Mouse (Mus musculus) stomach, postnatal 0 days (tissue): ENCODE measurements around the gene D5Ertd579e. TPM values are rescaled to one million over a fixed set of nuclear protein-coding genes. Genes with fewer than 3 reads are reported as not detected.

Experiments used
- ATAC-seq: fragments of 200-750 bp; cut with Nextera tagmentation; 2 replicates; pipeline ENCODE4 v1.8.0; 2017; ENCODE audit not compliant: low FRiP score, low TSS enrichment
- DNase-seq: peaks from one replicate; pipeline ENCODE4 v3.0.0-alpha.2; 2016; ENCODE audit warnings: low spot score
- H3K27ac ChIP-seq: fragments of 300-500 bp; sonication (generic); replicated peaks from 2 replicates; pipeline ENCODE4 v1.5.1; 2014; ENCODE audit warnings: mild to moderate bottlenecking, control low read depth
- H3K27me3 ChIP-seq: fragments of 300-500 bp; sonication (generic); 2 replicates; pipeline ENCODE4 v1.6.1; 2014; ENCODE audit warnings: low read length; ENCODE audit not compliant: control insufficient read depth, insufficient read depth
- H3K36me3 ChIP-seq: fragments of 300-500 bp; sonication (generic); 2 replicates; pipeline ENCODE4 v1.6.1; 2014; ENCODE audit warnings: low read length, mixed read lengths; ENCODE audit not compliant: control insufficient read depth, insufficient read depth
- H3K4me1 ChIP-seq: fragments of 300-500 bp; sonication (generic); replicated peaks from 2 replicates; pipeline ENCODE4 v1.6.1; 2014; ENCODE audit warnings: antibody characterized with exemption; ENCODE audit not compliant: control insufficient read depth, insufficient read depth
- H3K4me2 ChIP-seq: fragments of 300-500 bp; sonication (generic); replicated peaks from 2 replicates; pipeline ENCODE4 v1.6.1; 2014; ENCODE audit warnings: low read depth, mild to moderate bottlenecking, control low read depth, moderate library complexity
- H3K4me3 ChIP-seq: fragments of 300-500 bp; sonication (generic); 2 replicates; pipeline ENCODE4 v1.5.1; 2014; ENCODE audit warnings: low read depth, low read length, control low read depth
- H3K9ac ChIP-seq: fragments of 300-500 bp; sonication (generic); 2 replicates; pipeline ENCODE4 v1.6.1; 2014; ENCODE audit warnings: mild to moderate bottlenecking, low read length, control low read depth, mixed read lengths
- H3K9me3 ChIP-seq: fragments of 300-500 bp; sonication (generic); 2 replicates; pipeline ENCODE4 v1.6.1; 2016; ENCODE audit warnings: low read length; ENCODE audit not compliant: control insufficient read depth
- CTCF ChIP-seq: IDR thresholded peaks from 2 replicates; pipeline ENCODE4 v1.5.1; 2016; ENCODE audit warnings: antibody characterized with exemption, low read depth, mild to moderate bottlenecking, moderate library complexity
- EP300 ChIP-seq: optimal IDR thresholded peaks from 2 replicates; pipeline ENCODE3; 2016; ENCODE audit warnings: antibody characterized with exemption
- WGBS: fragments of 180-500 bp; shearing (Covaris S2); extraction: QIAGEN DNeasy Blood & Tissue Kit; methylation state at CpG from one replicate; pipeline ENCODE4 v1.1.7; 2014; 5-methylcytosine and 5-hydroxymethylcytosine counted together
- polyA plus RNA-seq: library from polyadenylated mRNA; unstranded; fragments of >200 nt; fragmentation: Nextera tagmentation; extraction: Ambion mirVana; gene quantifications from 2 replicates; pipeline ENCODE4 v1.2.1, GENCODE M21; 2015

Gene D5Ertd579e
- polyA plus RNA-seq, 1 experiment from 2014 or later, result 22.7 TPM

DNA sequence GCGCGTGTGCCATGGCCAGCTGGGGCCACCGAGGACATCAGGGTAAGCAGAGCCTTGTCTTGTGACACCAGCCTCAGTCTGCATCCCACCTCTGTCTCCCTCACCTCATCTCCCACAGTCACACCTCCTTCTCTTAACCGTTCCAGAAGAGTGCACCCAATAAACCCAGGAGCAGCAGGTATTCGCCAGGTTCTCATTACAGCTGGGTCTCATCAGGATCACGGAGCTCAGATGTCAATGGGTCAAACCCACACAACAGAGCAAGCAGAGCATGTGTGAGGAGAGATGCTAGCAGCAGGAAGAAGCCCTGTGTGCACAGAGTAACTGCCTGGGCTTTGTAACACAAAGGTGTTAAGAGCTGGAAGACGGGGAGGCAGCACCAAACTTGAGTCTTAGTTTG is 115.9 kb downstream of the D5Ertd579e start:
- Histone ChIP-seq H3K27me3 (no peaks in the 10 kb centered on the region), H3K27ac (no peak overlapping the region), H3K9ac (no peak overlapping the region), H3K4me1 (peaks cover 6% of the 10 kb centered on the region), H3K36me3 (no peaks in the 10 kb centered on the region), H3K4me2 (no peak overlapping the region), H3K9me3 (no peaks in the 10 kb centered on the region), H3K4me3 (no peak overlapping the region)
- no peak for TF ChIP-seq EP300
- no peak for TF ChIP-seq CTCF
- ATAC-seq (no peak), DNase-seq (no peak)
- 85% methylated on average over 7 of the region's 7 CpGs for WGBS

DNA sequence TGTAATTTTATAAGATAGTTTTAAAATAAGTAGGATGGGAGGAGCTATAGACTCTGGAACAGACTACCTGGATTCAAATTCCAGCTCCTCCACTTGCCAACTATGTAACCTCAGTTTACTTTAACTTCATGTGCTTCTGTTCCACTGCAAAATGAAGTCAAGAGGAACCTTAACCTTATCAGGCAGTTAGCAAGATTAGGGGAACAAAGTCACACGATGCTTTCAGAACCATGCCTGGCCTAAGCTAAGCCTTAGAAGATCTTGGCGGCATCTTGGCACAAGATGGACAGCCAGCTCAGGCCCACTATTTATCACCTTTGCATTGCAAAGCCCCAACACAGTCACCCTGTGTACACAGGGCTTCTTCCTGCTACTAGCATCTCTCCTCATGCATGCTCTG is 116.8 kb downstream of the D5Ertd579e start:
- no peak overlapping the region for H3K9ac ChIP-seq
- WGBS, result 64% methylated on average over 2 of the region's 2 CpGs
- TF ChIP-seq CTCF (no peak), EP300 (no peak)
- H3K27me3 ChIP-seq, result no peaks in the 10 kb centered on the region
- no peak overlapping the region for H3K4me3 ChIP-seq
- no peaks in the 10 kb centered on the region for H3K36me3 ChIP-seq
- H3K4me1 ChIP-seq, result peaks cover 12% of the 10 kb centered on the region
- ATAC-seq (no peak), DNase-seq (no peak)
- H3K27ac ChIP-seq, result no peak overlapping the region
- H3K4me2 ChIP-seq, result no peak overlapping the region
- H3K9me3 ChIP-seq, result no peaks in the 10 kb centered on the region

DNA sequence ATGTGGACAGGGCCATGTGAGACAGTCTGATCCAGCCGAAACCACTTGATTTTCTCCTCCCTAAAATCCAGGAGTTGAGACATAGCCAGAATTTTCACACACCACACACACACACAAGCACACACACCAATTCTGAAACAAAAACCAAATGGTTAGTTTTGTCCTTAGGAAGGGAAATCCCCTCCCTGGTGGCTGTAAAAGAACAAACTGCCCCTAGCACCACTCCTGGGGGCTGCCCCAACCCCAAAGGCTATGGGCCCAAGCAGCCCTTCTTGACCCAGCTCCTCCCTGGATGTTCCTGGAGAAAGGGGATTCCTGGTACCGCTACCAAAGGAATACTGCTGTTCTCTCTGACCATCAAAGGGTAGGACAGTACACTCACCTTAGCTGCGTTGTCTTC is 119.4 kb downstream of the D5Ertd579e start:
- DNase-seq, result no peak
- no peaks in the 10 kb centered on the region for H3K36me3 ChIP-seq
- H3K4me2 ChIP-seq, result no peak overlapping the region
- 0 out of 2 replicates have a peak overlapping the region, but pooled peaks have one; percentile 2 for H3K27ac ChIP-seq
- peaks cover 16% of the 10 kb centered on the region for H3K4me1 ChIP-seq
- H3K27me3 ChIP-seq, result no peaks in the 10 kb centered on the region
- no peak overlapping the region for H3K9ac ChIP-seq
- no peak overlapping the region for H3K4me3 ChIP-seq
- no peak for ATAC-seq
- TF ChIP-seq EP300, result no peak
- no peak for TF ChIP-seq CTCF
- no peaks in the 10 kb centered on the region for H3K9me3 ChIP-seq
- 86% methylated on average over 3 of the region's 3 CpGs for WGBS

DNA sequence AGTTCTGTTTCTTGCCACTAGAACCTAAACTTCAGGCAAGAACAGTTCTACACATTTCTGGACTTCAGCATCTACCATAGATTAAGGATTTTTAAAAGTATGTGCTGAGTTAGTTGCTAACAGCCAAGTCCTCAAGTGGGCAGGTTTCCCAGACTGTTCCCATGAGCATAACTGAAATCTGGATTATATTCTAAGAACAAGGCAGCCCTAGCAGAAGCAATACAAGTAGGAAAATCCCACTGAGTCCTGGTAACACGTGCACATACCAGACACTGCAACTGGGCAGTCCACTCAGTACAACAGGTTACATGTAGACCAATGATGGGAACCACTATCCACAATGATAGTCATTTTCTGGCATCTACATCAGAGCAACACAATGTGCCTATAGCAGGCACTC is 120.1 kb downstream of the D5Ertd579e start:
- Histone ChIP-seq H3K36me3 (no peaks in the 10 kb centered on the region), H3K4me2 (no peak overlapping the region), H3K4me1 (peaks cover 16% of the 10 kb centered on the region), H3K9me3 (no peaks in the 10 kb centered on the region), H3K27me3 (no peaks in the 10 kb centered on the region), H3K4me3 (no peak overlapping the region), H3K27ac (peak overlapping the region; percentile 86; the same call in 1 of the 2 replicates), H3K9ac (no peak overlapping the region)
- DNase-seq (no peak), ATAC-seq (no peak)
- TF ChIP-seq CTCF (no peak), EP300 (no peak)
- 57% methylated on average over 1 of the region's 1 CpGs for WGBS

DNA sequence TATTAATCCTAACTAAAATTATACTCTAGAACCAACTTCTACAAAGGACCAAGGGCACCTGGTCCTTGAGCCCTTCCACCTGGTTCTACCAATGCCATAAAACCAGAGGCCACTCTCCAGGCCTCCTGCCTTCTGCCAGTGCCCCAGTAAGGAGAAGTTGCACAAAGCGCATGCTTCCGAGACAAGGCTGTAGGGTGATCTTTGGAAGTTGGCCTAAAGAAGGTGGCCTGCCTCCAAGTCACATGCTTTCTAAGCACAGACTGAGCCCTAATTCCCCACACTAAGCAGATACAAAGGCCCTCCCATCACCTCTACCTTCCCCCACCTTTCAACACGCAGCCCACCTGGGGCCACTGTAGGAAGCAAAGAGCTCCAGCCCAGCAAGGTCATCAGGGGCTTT is 120.6 kb downstream of the D5Ertd579e start:
- TF ChIP-seq CTCF, result no peak
- no peak for TF ChIP-seq EP300
- no peaks in the 10 kb centered on the region for H3K27me3 ChIP-seq
- H3K4me2 ChIP-seq, result no peak overlapping the region
- DNase-seq (no peak), ATAC-seq (no peak)
- H3K9me3 ChIP-seq, result no peaks in the 10 kb centered on the region
- H3K27ac ChIP-seq, result peak overlapping the region; percentile 86
- no peaks in the 10 kb centered on the region for H3K36me3 ChIP-seq
- no peak overlapping the region for H3K9ac ChIP-seq
- 57% methylated on average over 3 of the region's 3 CpGs for WGBS
- H3K4me1 ChIP-seq, result peaks cover 16% of the 10 kb centered on the region
- H3K4me3 ChIP-seq, result no peak overlapping the region

DNA sequence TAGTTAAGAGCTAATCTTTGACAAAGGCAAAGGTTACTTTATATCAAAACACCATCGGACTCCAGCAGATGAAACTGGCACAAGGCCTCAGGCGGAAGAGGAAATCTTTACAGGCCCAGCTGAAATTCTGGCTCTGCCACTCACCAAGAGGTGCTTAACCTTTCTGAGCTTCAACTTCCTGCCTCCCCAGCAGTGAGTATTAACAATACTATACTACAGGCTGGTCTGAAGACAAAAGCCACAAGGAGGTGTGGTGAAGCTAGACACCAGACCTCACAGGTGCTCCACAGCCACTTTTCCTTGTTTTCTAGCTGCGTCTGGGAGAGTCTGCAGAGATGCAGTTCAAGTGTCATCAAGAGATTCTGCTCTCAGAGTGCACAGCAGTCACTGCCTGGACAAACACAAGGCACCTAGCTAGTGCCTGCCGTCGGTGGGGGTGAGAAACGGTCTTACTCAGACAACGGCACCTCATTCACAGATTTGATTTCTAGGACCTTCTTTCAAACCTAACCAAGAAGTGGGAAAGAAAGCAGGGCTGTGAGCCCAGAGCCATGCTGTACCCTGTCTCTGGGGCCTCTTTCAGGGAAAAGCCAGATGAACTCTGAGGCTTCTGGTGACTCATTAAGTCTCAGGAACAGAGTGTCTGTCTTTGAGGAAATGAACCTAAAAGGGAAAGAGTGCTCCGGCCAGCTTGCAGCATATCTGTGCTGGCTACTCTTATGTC is 121.5 kb downstream of the D5Ertd579e start:
- Histone ChIP-seq H3K9ac (peak overlapping the region; percentile 1; the same call in 1 of the 2 replicates), H3K36me3 (no peaks in the 10 kb centered on the region), H3K4me2 (no peak overlapping the region), H3K4me1 (peaks cover 16% of the 10 kb centered on the region), H3K9me3 (no peaks in the 10 kb centered on the region), H3K27ac (peak overlapping the region; percentile 86), H3K27me3 (no peaks in the 10 kb centered on the region), H3K4me3 (no peak overlapping the region)
- 29% methylated on average over 8 of the region's 8 CpGs for WGBS
- peak; percentile 69 for ATAC-seq
- peak; percentile 31 for DNase-seq
- TF ChIP-seq EP300 (no peak), CTCF (no peak)
